In genomic region chr6:83074979-83075378, GRCm38 (mm10) we compare ENCODE assay signal across 14 mouse cellular contexts. TPM values are rescaled to one million over a fixed set of nuclear protein-coding genes. Genes with fewer than 3 reads are reported as not detected.
DNase-seq lines count a peak whose midpoint lies in the region; ATAC-seq and TF ChIP-seq lines count a peak whose summit lies in the region.
"Had no signal": no experiment of that assay in that cellular context is flagged by ENCODE, and none has a peak within 500 bp of the region (broad histone marks: within the 10 kb centered on the region; RNA-seq: fewer than 3 reads in every experiment).

No protein-coding gene starts in this region.

- H3K27ac ChIP-seq in gastrocnemius, adult 2 months: no peak overlapping the region
- H3K27ac ChIP-seq in liver, postnatal 0 days (ENCODE audit: low read depth): no peak overlapping the region
- no peak overlapping the region for H3K27ac ChIP-seq in liver, embryonic 11.5 days (ENCODE audit: low read depth, low read length)
- H3K27ac ChIP-seq in left cerebral cortex, adult 2 months: no peak overlapping the region
- H3K27ac ChIP-seq: neural tube, embryonic 15.5 days had no signal

- no peak overlapping the region for H3K9ac ChIP-seq in liver, postnatal 0 days (replicated peaks)
- no peak overlapping the region for H3K9ac ChIP-seq in liver, embryonic 11.5 days (ENCODE audit: low read depth, low read length)
- H3K9ac ChIP-seq: neural tube, embryonic 15.5 days had no signal

- peaks cover 59% of the 10 kb centered on the region for H3K27me3 ChIP-seq in liver, postnatal 0 days (ENCODE audit: insufficient read depth, low read length)
- peaks cover 59% of the 10 kb centered on the region for H3K27me3 ChIP-seq in liver, embryonic 11.5 days (replicated peaks; ENCODE audit: control insufficient read depth, insufficient read depth, low read length)

- no peaks in the 10 kb centered on the region; the same call in 1 of the 2 replicates for H3K36me3 ChIP-seq in liver, postnatal 0 days (replicated peaks; ENCODE audit: insufficient read depth, low read length)
- H3K36me3 ChIP-seq in liver, embryonic 11.5 days (ENCODE audit: control insufficient read depth, insufficient read depth, low read length): no peaks in the 10 kb centered on the region
- H3K36me3 ChIP-seq: neural tube, embryonic 15.5 days had no signal

- intact Hi-C loops in gastrocnemius, adult 2 months (cut with DNase I): no loop called here
- intact Hi-C loops in left cerebral cortex, adult 2 months (cut with DNase I): loop anchor here (10.0 kb wide), 1 partner anchor 640 kb away; the partner anchor contains the start of gene Vax2

- no peaks in the 10 kb centered on the region for H3K9me3 ChIP-seq in liver, postnatal 0 days (ENCODE audit: low read length)
- H3K9me3 ChIP-seq in liver, embryonic 11.5 days (ENCODE audit: control insufficient read depth, low read length): no peaks in the 10 kb centered on the region
- H3K9me3 ChIP-seq: neural tube, embryonic 15.5 days had no signal

- H3K4me1 ChIP-seq in liver, postnatal 0 days (ENCODE audit: insufficient read depth): peaks cover 17% of the 10 kb centered on the region
- H3K4me1 ChIP-seq in liver, embryonic 11.5 days (replicated peaks; ENCODE audit: control insufficient read depth, insufficient read depth, low read length): peaks cover 15% of the 10 kb centered on the region

- no peak for TF ChIP-seq EP300 in liver, postnatal 0 days (IDR thresholded peaks at IDR 0.05; ENCODE audit: low read depth)

- no peak overlapping the region for H3K4me3 ChIP-seq in gastrocnemius, adult 2 months
- H3K4me3 ChIP-seq in liver, postnatal 0 days (ENCODE audit: low read depth, low read length): no peak overlapping the region
- no peak overlapping the region for H3K4me3 ChIP-seq in liver, embryonic 11.5 days (ENCODE audit: low read depth, low read length)
- no peak overlapping the region for H3K4me3 ChIP-seq in left cerebral cortex, adult 2 months
- H3K4me3 ChIP-seq: neural tube, embryonic 15.5 days had no signal

- DNase-seq in gastrocnemius, adult 2 months: no peak
- no peak for DNase-seq in gastrocnemius, adult 8-10 months (ENCODE audit: low spot score in 2 of 2)
- no peak for DNase-seq in liver, postnatal 0 days
- no peak for DNase-seq in liver, embryonic 11.5 days (ENCODE audit: low spot score)
- peak; percentile 72 for DNase-seq in 416B (ENCODE audit: low read depth)
- peak; percentile 63 for DNase-seq in T-cell, adult 2 months (ENCODE audit: low spot score)
- no peak for DNase-seq in left cerebral cortex, adult 2 months (ENCODE audit: extremely low spot score in 1 of 2, low spot score in 2 of 2)
- no peak for DNase-seq in adrenal gland, adult 18-20 months (ENCODE audit: low spot score in 2 of 2)
- DNase-seq: adrenal gland, postnatal 25 days; heart, postnatal 4 days; kidney, adult 8-10 months; layer of hippocampus, adult 9-11 months had no signal

- 19% methylated on average over 2 of the region's 2 CpGs for WGBS in liver, postnatal 0 days (ENCODE audit: insufficient replicate concordance)
- 31% methylated on average over 2 of the region's 2 CpGs for WGBS in liver, embryonic 11.5 days

- ATAC-seq in liver, postnatal 0 days: no peak
- ATAC-seq in liver, embryonic 11.5 days (replicated peaks; ENCODE audit: low FRiP score): no peak

- no peak overlapping the region for H3K4me2 ChIP-seq in liver, postnatal 0 days (ENCODE audit: low read depth, low read length)
- H3K4me2 ChIP-seq in liver, embryonic 11.5 days: no peak overlapping the region
- H3K4me2 ChIP-seq: neural tube, embryonic 15.5 days had no signal

- peak; percentile 17; the same call in 1 of the 2 replicates for TF ChIP-seq CTCF in gastrocnemius, adult 2 months (IDR thresholded peaks at IDR 0.05)
- peak; percentile 51 for TF ChIP-seq CTCF in liver, postnatal 0 days (IDR thresholded peaks at IDR 0.05; ENCODE audit: low read depth)
- TF ChIP-seq CTCF in left cerebral cortex, adult 2 months (IDR thresholded peaks at IDR 0.05): no peak; the same call in 1 of the 2 replicates

RNA-seq across cellular contexts. Expression of gene Pcgf1, which starts 2.7 kb away (rescaled TPM):
- total RNA-seq in gastrocnemius, adult 2 months (2021): 1 to 10 TPM; 8.2 to 8.7 TPM
- total RNA-seq in gastrocnemius, adult 8-10 months (2022): 1 to 10 TPM; 6.2 to 9.4 (median 7.5) TPM
- 11.6 and 11.7 TPM in 2 replicates for polyA plus RNA-seq in liver, postnatal 0 days (2015; fragmentation: Nextera tagmentation; extraction: Ambion mirVana)
- polyA plus RNA-seq in liver, embryonic 11.5 days (2014; fragmentation: Nextera tagmentation; extraction: Ambion mirVana): 25.0 and 27.8 TPM in 2 replicates
- total RNA-seq in left cerebral cortex, adult 2 months (2021): 10 to 100 TPM; 24.3 to 27.0 TPM
- 10 to 100 TPM; 36.4 to 39.3 TPM for total RNA-seq in adrenal gland, adult 18-20 months (2021)

RNA-seq across cellular contexts. Expression of gene Tlx2, which starts 4.9 kb away (rescaled TPM):
- total RNA-seq in gastrocnemius, adult 2 months (2021): not detected
- total RNA-seq in gastrocnemius, adult 8-10 months (2022): not detected
- polyA plus RNA-seq in liver, postnatal 0 days (2015; fragmentation: Nextera tagmentation; extraction: Ambion mirVana): not detected in 2 replicates
- 0.30 and 0.95 TPM in 2 replicates for polyA plus RNA-seq in liver, embryonic 11.5 days (2014; fragmentation: Nextera tagmentation; extraction: Ambion mirVana)
- not detected for total RNA-seq in left cerebral cortex, adult 2 months (2021)
- total RNA-seq in adrenal gland, adult 18-20 months (2021): 10 to 100 TPM in 1 of 2 experiments, 1 to 10 TPM in 1; 6.0 to 12.8 TPM
- total RNA-seq: left cerebral cortex, postnatal 36 days had no signal

RNA-seq across cellular contexts. Expression of gene Lbx2, which starts 11.2 kb away (rescaled TPM):
- total RNA-seq in gastrocnemius, adult 2 months (2021): under 1 TPM in 1 of 2 experiments, not detected in 1; 0.31 TPM
- total RNA-seq in gastrocnemius, adult 8-10 months (2022): under 1 TPM in 2 of 4 experiments, not detected in 2; 0.63 to 0.94 TPM
- polyA plus RNA-seq in liver, postnatal 0 days (2015; fragmentation: Nextera tagmentation; extraction: Ambion mirVana): 0.40 and 0.51 TPM in 2 replicates
- 0.53 and 0.73 TPM in 2 replicates for polyA plus RNA-seq in liver, embryonic 11.5 days (2014; fragmentation: Nextera tagmentation; extraction: Ambion mirVana)
- 1 to 10 TPM in 1 of 2 experiments, not detected in 1; 1.9 TPM for total RNA-seq in left cerebral cortex, adult 2 months (2021)
- total RNA-seq in adrenal gland, adult 18-20 months (2021): 1 to 10 TPM; 5.0 to 7.6 TPM
- total RNA-seq: left cerebral cortex, postnatal 36 days had no signal

RNA-seq across cellular contexts. Expression of gene Dqx1, which starts 17.3 kb away (rescaled TPM):
- total RNA-seq in gastrocnemius, adult 2 months (2021): 1 to 10 TPM in 1 of 2 experiments, under 1 TPM in 1; 0.20 to 1.1 TPM
- under 1 TPM; 0.24 to 0.52 (median 0.33) TPM for total RNA-seq in gastrocnemius, adult 8-10 months (2022)
- polyA plus RNA-seq in liver, postnatal 0 days (2015; fragmentation: Nextera tagmentation; extraction: Ambion mirVana): 7.5 and 8.2 TPM in 2 replicates
- 6.1 and 6.2 TPM in 2 replicates for polyA plus RNA-seq in liver, embryonic 11.5 days (2014; fragmentation: Nextera tagmentation; extraction: Ambion mirVana)
- total RNA-seq in left cerebral cortex, adult 2 months (2021): under 1 TPM; 0.61 to 0.68 TPM
- 1 to 10 TPM; 2.2 to 3.3 TPM for total RNA-seq in adrenal gland, adult 18-20 months (2021)

RNA-seq across cellular contexts. Expression of gene Htra2, which starts 19.9 kb away (rescaled TPM):
- total RNA-seq in gastrocnemius, adult 2 months (2021): 10 to 100 TPM; 14.1 to 21.5 TPM
- 10 to 100 TPM; 16.6 to 16.9 (median 16.7) TPM for total RNA-seq in gastrocnemius, adult 8-10 months (2022)
- polyA plus RNA-seq in liver, postnatal 0 days (2015; fragmentation: Nextera tagmentation; extraction: Ambion mirVana): 33.8 and 34.7 TPM in 2 replicates
- polyA plus RNA-seq in liver, embryonic 11.5 days (2014; fragmentation: Nextera tagmentation; extraction: Ambion mirVana): 102 and 103 TPM in 2 replicates
- 10 to 100 TPM; 42.2 to 47.0 TPM for total RNA-seq in left cerebral cortex, adult 2 months (2021)
- 10 to 100 TPM; 44.0 to 55.2 TPM for total RNA-seq in adrenal gland, adult 18-20 months (2021)

Comparison
In these comparisons a context has a peak if more than half of its experiments do, and no peak if none do; other contexts are left out.
1. DNase-seq: peak in 416B (single experiment) and T-cell, adult 2 months (single experiment); none in gastrocnemius, adult 2 months (single experiment), gastrocnemius, adult 8-10 months (0 of 2), liver, postnatal 0 days (single experiment), liver, embryonic 11.5 days (single experiment), left cerebral cortex, adult 2 months (0 of 2) and adrenal gland, adult 18-20 months (0 of 2).
2. RNA of gene Tlx2, which starts 4.9 kb away (total RNA-seq): 6.0 to 12.8 TPM in adrenal gland, adult 18-20 months; not detected in gastrocnemius, adult 2 months, not detected in gastrocnemius, adult 8-10 months and not detected in left cerebral cortex, adult 2 months; every median in the first group is over 4 times any median in the second.